Mouse (Mus musculus) right cerebral cortex, adult 18-20 months (tissue): Measurements from ENCODE around the gene Gm13128.
"Not testable (repeated sequence)": the region's sequence is repeated elsewhere in the genome, so short reads cannot be mapped to it uniquely, and the experiment has no call there.

Source experiments
- DNase-seq: peaks from one replicate; pipeline ENCODE4 v3.0.0; 2022; ENCODE audit warnings: mixed read lengths

Gene Gm13128

DNA sequence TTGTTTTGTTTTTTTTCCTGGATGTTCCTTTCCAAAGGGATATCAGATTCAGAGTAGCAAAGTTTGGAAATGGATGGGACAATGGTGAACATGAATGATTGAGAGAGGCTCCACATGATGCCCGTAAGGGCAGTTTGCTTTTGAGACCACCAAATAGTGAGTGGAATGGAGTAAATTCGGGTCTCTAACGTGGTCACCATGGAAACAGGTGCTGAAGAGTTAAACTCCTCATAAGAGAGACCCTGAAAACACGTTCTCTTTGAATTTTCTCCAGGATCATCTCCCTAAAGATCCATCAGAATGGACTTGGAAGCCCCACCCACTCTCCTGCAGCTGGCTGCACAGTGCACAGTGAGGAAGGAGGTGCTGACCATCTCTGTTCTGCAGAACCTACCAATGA, at the start of gene Gm13128:
Gene Gm13128 (plus strand): TSS at position 301 of the 400 bp plus-strand sequence.
- not testable (repeated sequence) for DNase-seq

DNA sequence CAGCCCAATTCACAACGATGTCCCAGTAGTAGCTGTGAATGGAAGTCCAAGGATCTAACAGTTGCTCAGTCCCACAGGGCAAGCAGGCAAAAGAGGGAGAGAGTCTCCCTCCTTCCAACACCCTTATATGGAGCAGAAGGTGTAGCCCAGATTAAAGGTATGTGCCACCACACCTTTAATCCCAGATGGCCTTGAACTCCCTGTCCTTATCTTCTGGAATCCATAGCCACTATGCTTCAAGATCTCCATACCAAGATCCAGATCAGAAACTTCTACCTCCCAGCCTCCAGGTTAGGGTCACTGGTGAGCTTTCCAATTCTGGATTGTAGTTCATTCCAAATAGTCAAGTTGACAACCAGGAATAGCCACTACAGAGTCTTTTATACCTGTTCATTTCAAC, 49.7 kb upstream of the Gm13128 start, which contains the start of gene Pramel5:
Gene Pramel5 (minus strand): TSS at position 101 of the 400 bp plus-strand sequence.
- not testable (repeated sequence) for DNase-seq

DNA sequence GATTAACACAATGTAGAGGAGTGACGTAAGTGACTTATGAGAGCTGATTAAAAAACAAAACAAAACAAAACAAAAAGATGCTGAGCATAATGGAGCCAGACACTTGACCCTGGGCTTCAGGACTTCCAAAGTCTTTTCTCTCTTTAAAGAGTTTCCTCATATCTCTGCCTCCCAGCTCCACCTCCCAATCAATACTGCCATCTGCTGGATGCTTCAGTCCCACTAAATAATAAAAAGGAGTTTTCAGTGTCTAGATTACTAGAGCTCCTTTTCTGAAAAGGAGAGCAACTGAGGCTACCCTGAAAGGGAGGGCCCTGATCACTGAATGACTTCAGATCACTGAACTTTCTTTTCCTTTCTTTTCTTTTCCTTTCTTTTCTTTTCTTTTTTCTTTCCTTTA, 30.6 kb upstream of the Gm13128 start:
- peak; percentile 3 for DNase-seq

DNA sequence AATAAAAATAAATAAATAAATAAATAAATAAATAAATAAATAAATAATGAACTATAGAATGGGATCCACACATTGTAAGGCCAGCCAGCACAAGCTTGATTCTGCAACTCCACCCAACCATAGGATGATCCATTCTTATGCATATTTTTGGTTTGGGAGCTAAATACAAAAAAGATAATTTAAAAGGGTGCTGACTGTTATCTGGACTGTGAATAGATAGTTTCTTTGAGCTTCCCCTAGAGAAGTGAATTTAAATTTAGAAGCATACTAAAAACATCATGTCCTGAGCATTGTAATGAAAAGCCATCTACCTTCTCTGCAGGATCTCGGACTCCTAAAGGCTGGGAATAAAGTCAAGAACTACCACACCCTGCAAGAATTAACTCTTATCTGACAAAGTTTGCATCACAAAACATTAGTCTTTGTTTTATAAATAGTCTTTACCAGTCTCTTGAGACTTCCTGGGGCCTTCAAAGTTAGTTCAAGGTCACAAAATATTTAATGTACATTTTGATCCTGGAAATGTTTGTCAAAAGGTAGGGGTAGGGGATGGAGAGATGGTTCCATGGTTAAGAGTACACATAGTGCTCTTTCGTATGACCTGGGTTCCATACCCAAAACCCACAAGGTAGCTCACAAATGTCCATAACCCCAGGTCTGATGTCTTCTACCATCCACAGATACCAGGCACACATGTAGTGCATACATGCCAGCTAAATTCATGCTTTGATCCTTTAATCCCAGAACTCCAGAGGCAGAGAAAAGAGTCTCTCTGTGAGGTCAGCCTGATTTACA, 17.2 kb upstream of the Gm13128 start:
- DNase-seq = not testable (repeated sequence)

DNA sequence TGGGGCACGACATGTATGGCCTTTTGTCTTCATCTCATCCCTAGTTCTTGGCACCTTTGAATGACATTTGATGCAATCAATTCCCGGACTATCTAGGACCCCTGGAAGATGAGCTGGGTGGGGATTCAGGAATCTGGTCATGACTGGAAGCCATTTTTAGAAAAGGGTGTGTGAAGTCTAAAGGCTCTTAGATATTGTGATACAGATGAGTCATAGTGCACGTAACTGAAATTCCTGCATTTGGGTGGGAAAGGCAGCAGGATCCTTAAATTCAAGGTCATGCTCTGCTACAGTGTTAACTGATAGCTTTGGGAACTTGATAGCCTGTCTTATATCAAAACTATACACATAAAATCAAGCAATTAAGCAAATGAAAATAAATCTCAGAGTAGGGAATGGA, 5.8 kb downstream of the Gm13128 start:
- not testable (repeated sequence) for DNase-seq

DNA sequence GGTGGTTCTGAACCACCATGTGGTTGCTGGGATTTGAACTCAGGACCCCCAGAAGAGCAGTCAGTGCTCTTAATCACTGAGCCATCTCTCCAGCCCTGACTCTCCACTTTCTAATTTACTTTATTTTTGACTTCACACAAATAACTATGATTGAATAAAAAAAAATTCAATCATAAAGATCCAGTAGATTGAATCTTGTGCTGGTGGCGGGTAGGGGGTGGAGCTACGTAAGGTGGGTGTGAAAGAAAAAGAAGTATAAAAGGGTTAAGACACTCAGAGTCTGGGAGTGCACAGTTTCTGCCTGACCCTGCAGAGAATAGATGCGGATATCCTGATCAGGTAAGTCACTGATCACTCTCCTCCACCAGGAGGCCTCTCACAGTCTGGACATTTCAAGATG, 27.6 kb downstream of the Gm13128 start, which contains the start of gene Gm13119:
Gene Gm13119 (plus strand): TSS at position 301 of the 400 bp plus-strand sequence.
- not testable (repeated sequence) for DNase-seq

DNA sequence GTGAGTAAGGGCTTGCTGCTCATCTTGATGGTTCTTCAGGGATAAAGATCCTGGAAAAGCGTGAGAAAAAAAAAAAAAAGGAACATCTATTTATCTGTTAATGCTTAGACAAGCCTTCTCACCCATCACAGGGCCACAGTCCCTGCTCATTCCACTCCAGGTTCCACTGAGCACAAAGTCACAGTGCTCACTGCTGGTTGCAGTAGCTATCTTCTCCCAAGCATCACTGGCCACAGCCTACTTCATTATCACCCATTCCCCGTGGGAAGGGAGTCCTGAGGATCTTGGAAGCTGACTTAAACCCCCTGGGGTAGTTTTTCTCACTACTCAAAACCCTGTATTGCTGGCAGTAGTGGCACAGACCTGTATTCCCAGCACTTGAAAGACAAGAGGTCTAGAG, 47.9 kb downstream of the Gm13128 start, which contains the start of gene Pramef20:
Gene Pramef20 (minus strand): TSS at position 23 of the 400 bp plus-strand sequence.
- no peak for DNase-seq
